Mouse (Mus musculus): ENCODE data around the gene Gm7102.
"Not testable (repeated sequence)": the region's sequence is repeated elsewhere in the genome, so short reads cannot be mapped to it uniquely, and the experiment has no call there.

Gene Gm7102

DNA sequence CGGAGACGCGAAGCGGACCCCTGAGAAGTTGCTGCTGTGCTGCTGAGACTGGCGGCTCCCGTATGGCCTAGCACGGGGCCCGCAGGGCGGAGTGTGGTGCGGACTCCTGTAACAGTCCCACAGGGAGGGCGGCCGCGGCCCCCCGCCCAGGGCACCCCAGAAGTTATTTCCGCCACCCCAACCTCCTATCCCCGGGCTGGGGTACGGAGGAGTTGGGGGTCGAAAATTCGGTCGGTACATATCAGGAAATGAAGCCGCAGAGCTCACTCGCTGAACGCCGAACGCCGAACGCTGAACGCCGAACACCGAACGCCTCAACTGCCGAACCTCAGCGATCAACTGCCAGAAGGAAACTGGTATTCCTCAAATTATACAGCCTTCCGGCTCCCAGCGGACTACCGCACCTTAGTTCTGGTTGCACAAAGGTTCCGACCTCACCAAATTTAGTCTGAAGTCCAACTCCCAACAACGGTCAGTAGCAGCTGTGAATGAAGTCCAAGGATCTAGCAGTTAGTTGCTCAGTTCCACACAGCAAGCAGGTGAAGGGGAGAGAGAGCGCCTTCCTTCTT lies at the start of gene Gm7102:
TSS of gene Gm7102 (minus strand) at position 554 of the 569 bp plus-strand sequence.
- DNase-seq: no peak

DNA sequence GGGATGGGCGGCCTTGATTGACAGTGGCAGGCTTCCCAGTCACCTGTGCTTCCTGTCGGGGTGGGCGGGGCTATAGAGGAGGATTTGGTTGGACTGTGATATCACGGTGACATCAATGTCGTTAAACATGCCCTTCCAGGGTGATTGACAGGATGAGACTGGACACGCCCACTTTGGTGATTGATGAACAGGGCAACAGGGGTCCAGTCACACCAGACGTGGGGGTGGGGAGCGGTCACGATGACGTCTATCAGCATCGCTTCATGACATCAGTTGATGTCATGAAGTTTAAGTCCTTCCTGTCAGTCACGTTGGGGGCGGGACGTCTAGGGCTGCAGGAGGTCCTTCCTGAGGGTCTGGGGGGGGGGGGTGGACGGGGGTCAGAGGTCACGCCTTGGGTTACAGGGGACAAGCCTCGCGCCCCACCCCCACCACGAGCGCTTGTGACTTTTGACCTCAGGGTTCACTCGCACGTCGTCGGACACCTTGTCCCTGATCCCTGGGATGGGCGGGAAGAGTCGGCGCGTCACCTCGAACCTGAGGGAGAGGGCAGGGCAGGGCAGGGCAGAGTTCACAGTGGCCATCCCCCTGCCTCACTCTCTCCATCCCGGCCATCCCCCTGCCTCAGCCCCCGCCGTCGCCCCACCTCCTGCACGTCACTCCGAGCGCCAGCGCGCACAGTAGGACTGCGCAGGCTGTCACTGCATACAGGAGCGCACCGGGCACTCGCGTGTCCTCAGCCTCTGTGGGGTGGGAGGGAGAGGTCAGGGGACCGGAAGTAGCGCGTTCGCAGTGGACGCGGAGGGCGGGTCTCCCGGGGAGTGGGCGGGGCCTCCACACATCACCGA lies 48.8 kb upstream of the Gm7102 start:
- DNase-seq: no peak

DNA sequence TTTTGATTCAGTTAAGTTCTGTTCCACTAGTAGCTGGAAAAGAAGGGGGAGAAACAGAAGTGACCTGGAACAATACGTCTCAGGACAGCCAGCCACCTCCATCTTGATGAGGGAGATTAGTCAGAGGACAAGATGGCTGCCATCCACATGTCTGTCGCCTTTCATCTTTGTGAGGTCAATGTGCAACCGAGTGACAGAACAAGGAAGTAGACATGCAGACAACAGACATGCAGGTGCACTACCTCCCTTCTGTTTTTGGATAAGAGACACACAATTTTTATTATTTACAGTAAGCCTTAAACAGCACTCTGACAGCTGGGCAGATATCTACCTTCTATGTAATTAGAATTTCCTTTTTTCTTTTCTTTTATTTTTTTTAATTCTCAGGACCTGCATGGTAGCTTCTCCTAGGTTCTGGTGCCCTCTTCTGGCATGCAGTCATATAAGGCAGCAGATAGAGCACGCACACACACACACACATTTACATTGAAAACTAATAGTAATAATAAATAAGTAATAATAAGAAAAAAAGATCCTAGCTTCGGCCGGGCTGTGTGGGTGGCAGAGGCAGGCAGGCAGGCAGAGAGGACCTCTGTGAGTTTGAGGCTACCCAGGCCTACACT lies 47.7 kb upstream of the Gm7102 start:
- DNase-seq: peak; percentile 16

DNA sequence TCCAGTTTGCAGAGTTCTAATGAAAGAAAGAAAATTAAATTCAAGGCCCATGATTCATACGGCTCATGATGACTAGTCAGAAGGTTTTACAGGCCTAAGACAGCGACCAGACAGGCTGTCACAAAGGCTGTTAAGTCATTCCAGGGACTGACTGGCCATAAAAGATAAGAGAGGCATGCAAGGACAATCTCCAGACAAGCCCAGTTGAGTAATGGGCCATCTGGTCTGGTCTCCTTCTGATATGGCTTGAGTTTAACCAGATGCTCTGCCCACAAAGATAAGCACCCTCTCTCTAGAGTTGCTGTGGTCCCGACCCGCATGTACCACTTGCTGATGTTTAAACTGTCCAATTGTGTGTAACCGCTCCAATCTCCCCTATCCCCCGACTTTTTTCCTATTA lies 31.4 kb upstream of the Gm7102 start:
- DNase-seq: not testable (repeated sequence)

DNA sequence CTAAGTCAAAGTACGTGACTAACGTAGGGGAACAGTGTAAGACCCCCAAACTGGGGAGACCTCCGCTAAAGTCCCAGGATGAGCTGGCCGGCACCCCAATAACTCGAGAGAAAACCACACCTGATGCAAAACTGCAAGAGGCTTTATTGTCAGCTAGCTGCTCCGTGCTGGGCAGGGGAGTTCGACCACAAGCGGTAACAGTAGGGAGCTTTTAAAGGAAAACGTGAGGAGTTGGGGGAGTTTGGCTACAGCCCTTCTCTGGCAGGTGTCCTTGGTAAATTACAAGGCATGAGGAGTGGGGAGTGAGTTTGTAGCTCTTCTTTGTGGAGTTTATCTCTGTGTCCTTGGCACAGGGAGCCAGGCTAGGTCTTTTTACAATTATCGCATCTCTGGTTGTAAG lies 23.7 kb upstream of the Gm7102 start:
- peak; percentile 15 for DNase-seq

DNA sequence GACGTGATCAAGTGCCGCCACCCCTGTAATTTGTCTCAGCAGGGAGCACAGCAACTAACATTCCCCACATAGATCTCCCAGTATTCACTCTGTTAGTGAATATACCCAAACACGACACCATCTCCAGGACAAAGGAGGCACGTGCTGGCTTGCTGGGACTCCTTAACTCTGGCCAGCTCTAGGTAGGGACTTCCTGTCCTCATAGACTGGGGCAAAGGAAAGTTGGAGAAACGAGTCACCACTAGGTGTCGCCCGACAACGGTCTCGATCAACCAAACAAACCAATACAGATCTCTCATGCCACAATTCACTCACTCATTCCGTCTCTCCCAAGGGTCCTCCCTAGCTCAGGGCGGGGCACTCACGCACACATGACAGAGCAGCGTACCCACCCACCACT lies 23.2 kb upstream of the Gm7102 start:
- DNase-seq: peak; percentile 96

DNA sequence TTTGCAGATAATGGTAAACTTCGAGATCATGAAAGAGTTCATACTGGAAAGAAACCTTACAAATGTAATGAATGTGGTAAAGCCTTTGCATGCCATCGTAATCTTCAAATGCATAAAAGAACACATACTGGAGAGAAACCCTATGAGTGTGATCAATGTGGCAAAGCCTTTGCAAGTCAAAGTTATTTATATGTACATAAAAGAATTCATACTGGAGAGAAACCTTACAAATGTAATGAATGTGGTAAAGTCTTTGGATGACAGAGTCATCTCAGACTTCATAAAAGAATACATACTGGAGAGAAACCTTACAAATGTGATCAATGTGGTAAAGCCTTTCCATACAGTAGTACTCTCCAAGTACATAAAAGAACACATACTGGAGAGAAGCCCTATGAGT lies 7.5 kb upstream of the Gm7102 start, which contains the start of gene Gm6020:
TSS of gene Gm6020 (plus strand) at position 301 of the 400 bp plus-strand sequence.
- not testable (repeated sequence) for DNase-seq

DNA sequence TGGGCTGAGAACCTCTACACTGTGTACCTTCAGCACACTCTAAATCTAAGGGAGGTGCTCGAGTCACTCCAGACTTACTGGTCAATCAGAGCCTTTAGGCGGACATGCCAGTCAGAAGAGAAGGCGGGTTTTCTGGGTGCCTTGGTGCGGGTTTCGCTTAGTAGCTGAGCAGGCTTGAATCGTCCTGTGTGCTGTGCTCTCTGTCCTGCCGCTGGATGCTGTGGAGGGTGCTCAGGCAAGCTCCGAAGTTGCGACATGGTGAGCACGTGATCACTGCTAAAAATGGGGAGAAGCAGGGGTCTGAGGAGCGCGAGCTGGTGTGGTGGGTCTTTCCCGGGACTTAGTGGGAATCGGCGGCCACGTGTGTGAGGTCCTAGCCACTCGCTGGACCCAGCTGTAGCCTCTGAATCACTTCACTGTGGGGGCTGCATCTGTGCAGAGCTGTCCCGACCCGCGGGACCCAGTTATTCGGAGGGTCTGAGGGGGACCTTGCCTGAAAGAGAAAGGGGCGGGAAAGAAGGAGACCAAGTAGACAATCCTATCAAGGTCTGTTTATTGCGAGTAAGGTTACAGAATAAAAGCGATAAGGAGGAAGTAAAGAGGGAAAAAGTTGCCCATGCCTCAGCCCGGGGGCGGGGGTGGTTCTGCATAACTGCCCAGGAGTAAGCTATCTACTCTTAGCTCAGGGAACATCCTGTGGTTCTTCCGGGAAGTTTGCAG lies 24.2 kb downstream of the Gm7102 start:
- DNase-seq: peak; percentile 58

DNA sequence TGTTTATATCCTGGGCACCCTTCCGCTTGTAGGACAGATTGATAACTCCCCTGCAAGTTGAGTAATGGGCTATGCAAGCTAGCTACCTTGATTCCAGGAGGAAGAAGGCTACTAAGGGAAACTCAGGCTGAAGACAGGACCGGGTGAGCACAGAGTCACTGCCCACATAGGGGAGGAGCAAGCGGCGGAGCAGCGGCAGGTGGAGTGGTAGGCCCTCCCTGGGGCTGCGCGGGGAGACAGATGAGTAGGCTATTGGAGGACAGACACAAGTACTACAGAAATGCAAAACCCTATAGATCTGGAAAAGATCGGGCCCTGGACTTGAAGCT lies 24.8 kb downstream of the Gm7102 start:
- peak; percentile 27 for DNase-seq

DNA sequence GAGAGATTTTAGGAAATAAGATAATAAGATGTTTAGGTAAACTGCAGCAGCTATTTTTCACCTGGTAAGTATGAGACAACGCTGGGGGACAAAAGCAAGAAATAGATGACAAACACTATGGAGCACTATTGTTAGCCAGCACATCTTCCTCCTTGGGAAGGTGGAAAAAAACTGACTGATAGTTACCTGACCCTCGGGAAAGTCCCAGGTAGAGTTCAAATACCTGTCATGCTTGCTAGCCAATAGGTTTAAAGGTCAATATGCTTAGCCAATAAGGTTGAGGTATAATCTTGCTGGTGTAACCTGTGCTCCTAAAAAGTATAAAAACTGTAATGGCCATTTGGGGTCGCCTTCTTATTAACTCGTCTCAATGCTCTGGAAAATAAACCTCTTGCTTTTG lies 34.8 kb downstream of the Gm7102 start:
- DNase-seq: no peak

DNA sequence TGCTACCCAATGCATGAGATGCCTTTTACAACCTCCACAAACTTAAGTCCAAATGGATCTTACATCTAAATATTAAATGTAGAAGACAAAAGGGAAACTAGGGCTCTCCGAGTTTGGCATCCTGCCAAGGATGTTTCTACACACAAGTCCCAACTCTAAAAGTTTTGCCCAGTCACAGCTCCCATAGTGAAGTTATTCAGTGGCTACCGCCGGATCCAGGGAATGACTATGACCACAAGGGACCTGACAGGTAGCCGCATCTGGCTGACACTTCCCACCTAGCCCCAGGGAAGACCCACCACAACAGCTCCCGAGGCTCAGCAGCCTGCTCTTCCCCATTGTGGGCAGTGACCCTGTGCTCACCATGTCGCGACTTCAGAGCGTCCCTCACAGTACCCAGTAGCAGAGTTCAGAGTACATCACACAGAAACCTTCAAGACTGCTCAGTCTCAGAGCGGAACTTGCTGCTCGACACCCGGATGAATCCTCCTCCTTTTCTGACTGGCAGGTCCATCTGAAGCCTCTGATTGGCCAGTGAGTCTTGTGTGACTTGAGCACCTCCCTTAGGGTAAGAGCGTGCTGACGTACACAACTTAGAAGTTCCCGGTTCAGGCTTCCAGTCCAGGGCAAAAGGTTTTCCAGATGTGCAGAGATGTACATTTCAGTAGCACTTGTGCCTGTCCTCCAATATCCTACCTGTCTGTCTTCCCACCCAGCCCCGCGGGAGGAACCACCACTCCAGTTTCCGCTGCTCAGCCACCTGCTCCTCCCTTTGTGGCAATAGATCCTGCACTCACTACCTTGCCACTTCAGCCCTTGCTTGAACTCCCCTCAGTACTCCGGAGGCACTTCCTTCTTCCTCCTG lies 35.5 kb downstream of the Gm7102 start, which contains the start of gene Zfp950:
TSS of gene Zfp950 (minus strand) at position 499 of the 865 bp plus-strand sequence.
- DNase-seq: peak; percentile 96

DNA sequence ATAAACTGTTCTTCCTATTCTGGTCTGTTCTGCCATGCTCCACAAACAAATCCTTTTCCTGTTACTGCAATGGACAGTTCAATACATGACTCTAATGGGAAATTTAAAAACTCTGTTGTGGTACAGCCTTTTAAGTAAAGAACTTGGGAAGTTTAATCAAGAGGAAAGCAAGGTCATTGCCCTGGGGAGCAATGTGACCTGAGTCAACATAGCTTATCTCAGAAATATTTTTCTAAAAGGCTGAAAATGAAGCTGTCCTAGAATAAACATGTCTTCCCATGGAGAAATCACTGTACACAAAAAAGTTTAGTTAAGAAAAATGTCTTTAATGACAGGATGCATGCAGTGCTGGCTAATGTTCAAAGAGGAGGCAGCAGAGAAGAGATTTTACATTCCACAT lies 37.5 kb downstream of the Gm7102 start:
- no peak for DNase-seq

DNA sequence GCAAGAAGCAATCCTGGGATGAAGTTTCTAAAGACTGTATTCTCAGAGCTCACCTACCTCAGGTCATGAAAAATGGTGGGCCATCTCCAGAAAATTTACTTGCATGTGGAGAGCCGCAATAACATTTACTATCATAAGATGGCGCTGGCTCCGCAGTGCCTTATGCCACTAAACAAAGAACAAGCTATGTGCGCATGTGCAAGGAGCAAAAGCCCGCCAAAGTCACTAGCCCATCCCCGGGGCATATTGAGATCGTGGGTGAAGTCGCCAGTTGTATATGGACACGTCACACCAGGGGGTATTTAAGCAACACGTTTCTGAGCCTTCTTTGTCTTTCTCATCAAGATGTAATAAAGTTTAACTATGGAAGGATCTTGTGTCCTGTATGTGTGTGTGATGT lies 45.0 kb downstream of the Gm7102 start:
- DNase-seq: no peak
